Mouse (Mus musculus): ENCODE measurements around the gene Cyp3a13. TPM values are rescaled to one million over a fixed set of nuclear protein-coding genes. Genes with fewer than 3 reads are reported as not detected.

The Cyp3a13 gene
- 14.7 and 15.9 TPM in 2 replicates for polyA plus RNA-seq (2015; fragmentation: Nextera tagmentation; extraction: Ambion mirVana)

DNA sequence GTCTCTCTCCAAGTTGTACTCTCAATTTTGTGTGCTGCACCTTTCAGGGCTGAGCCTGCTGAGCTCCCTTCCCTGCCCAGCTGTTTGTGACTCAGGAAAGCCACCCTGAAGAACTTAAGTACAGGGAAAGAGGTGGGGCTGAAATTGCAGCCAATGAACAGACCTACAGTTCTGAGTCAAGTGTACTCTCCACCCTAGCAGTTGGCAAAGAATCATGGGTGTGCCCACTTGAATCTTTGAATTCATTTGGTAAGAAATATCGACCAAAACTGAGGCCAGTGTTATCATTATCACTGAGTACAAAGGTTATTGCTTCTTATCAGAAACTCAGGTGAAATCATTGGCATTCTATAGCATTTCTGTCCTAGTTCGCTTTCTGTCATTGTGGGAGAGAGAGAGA lies at the start of gene Cyp3a13:
Gene Cyp3a13, minus strand, starts transcription at position 88 of the 400 bp plus-strand sequence.
- Histone ChIP-seq H3K27ac (ENCODE audit: low read length) (peak within 1 kb of the TSS; percentile 61), H3K27me3 (ENCODE audit: control insufficient read depth, insufficient read depth, low read length) (no peaks in the 10 kb centered on the region), H3K4me2 (ENCODE audit: low read depth, low read length) (peak within 1 kb of the TSS; percentile 45), H3K9ac (ENCODE audit: low read length) (no peak within 1 kb of the TSS), H3K9me3 (replicated peaks; ENCODE audit: control insufficient read depth, low read length) (no peaks in the 10 kb centered on the region), H3K4me1 (ENCODE audit: control insufficient read depth, insufficient read depth, low read length) (no peaks in the 10 kb centered on the region), H3K4me3 (replicated peaks; ENCODE audit: low read length) (peak within 1 kb of the TSS; percentile 31), H3K36me3 (ENCODE audit: control insufficient read depth, insufficient read depth, low read length) (no peaks in the 10 kb centered on the region)
- peak; percentile 90 for ATAC-seq (ENCODE audit: insufficient read depth, low FRiP score)
- 33% methylated on average over 2 of the region's 2 CpGs for WGBS

DNA sequence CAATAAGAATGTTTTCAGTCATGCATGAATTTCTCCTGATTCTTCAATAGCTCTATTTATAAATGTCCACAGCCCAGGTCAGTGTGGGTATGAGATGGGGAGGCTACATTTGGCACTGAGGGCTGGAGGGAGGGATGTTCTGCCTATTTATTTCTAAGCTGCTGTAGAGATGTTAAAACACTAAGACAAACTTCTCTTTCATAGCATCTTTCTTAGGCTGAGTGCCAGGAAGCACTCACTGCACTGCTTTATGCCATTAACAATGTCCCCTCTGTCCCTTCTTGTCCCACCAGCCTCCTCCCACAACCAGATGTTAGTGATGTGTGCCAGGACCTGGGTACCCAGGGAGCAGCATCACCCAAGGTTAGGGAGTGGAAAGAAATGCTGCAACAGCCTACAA lies 45.1 kb upstream of the Cyp3a13 start:
- Histone ChIP-seq H3K27me3 (ENCODE audit: control insufficient read depth, insufficient read depth, low read length) (no peaks in the 10 kb centered on the region), H3K4me3 (replicated peaks; ENCODE audit: low read length) (no peak overlapping the region), H3K9ac (ENCODE audit: low read length) (no peak overlapping the region), H3K27ac (ENCODE audit: low read length) (no peak overlapping the region), H3K4me1 (ENCODE audit: control insufficient read depth, insufficient read depth, low read length) (no peaks in the 10 kb centered on the region), H3K36me3 (ENCODE audit: control insufficient read depth, insufficient read depth, low read length) (no peaks in the 10 kb centered on the region), H3K9me3 (replicated peaks; ENCODE audit: control insufficient read depth, low read length) (no peaks in the 10 kb centered on the region), H3K4me2 (ENCODE audit: low read depth, low read length) (no peak overlapping the region)
- no peak for ATAC-seq (ENCODE audit: insufficient read depth, low FRiP score)

DNA sequence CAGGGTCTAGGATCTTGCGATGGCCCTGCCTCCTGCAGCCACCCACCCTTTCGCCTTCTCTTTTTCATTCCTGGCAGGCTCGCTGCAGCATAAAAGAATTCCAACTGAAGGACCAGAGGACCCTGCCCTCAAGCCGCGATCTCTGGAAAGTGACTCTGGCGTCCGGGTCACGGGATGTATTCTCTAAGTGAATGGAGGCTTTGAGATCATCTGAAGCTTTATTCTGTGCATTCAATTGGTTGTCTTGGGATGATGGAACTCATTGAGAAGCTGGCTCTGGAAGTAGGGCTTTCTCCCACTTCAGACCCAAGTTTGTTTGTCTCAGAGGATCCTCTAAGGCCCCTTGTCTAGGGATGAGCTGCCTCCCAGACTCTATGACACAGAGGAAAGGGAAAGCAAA lies 41.5 kb upstream of the Cyp3a13 start, which contains the start of gene Gjc3:
Gene Gjc3, minus strand, starts transcription at position 154 of the 400 bp plus-strand sequence.
- Histone ChIP-seq H3K4me1 (ENCODE audit: control insufficient read depth, insufficient read depth, low read length) (no peaks in the 10 kb centered on the region), H3K9me3 (replicated peaks; ENCODE audit: control insufficient read depth, low read length) (no peaks in the 10 kb centered on the region), H3K36me3 (ENCODE audit: control insufficient read depth, insufficient read depth, low read length) (no peaks in the 10 kb centered on the region), H3K4me3 (replicated peaks; ENCODE audit: low read length) (no peak within 1 kb of the TSS), H3K9ac (ENCODE audit: low read length) (no peak within 1 kb of the TSS), H3K27me3 (ENCODE audit: control insufficient read depth, insufficient read depth, low read length) (no peaks in the 10 kb centered on the region), H3K4me2 (ENCODE audit: low read depth, low read length) (no peak within 1 kb of the TSS), H3K27ac (ENCODE audit: low read length) (no peak within 1 kb of the TSS)
- 75% methylated on average over 8 of the region's 8 CpGs for WGBS
- ATAC-seq (ENCODE audit: insufficient read depth, low FRiP score), result no peak

DNA sequence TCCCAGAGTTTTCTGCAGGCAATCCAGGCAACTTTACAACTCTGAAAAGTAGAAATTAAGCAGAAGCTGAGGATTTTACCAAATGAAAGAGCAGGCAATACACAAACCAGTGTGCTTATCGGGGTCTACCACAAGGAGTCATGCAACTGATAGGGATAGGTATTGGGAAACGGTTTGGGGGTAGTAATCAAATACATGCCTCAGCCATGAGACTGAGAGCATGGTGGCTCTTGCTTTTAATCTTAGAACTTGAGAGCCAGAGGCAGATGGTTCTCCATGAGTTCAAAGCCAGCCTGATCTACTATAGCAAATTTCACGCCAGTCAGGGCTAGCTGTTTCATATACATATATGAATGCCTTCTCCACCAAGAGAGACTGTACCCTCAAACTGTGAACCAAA lies 35.0 kb upstream of the Cyp3a13 start:
- H3K27ac ChIP-seq (ENCODE audit: low read length), result no peak overlapping the region
- H3K9me3 ChIP-seq (replicated peaks; ENCODE audit: control insufficient read depth, low read length), result no peaks in the 10 kb centered on the region
- no peaks in the 10 kb centered on the region for H3K4me1 ChIP-seq (ENCODE audit: control insufficient read depth, insufficient read depth, low read length)
- no peak for ATAC-seq (ENCODE audit: insufficient read depth, low FRiP score)
- H3K4me3 ChIP-seq (replicated peaks; ENCODE audit: low read length), result no peak overlapping the region
- no peak overlapping the region for H3K4me2 ChIP-seq (ENCODE audit: low read depth, low read length)
- 85% methylated on average over 3 of the region's 3 CpGs for WGBS
- H3K9ac ChIP-seq (ENCODE audit: low read length), result no peak overlapping the region
- H3K36me3 ChIP-seq (ENCODE audit: control insufficient read depth, insufficient read depth, low read length), result no peaks in the 10 kb centered on the region
- no peaks in the 10 kb centered on the region for H3K27me3 ChIP-seq (ENCODE audit: control insufficient read depth, insufficient read depth, low read length)

DNA sequence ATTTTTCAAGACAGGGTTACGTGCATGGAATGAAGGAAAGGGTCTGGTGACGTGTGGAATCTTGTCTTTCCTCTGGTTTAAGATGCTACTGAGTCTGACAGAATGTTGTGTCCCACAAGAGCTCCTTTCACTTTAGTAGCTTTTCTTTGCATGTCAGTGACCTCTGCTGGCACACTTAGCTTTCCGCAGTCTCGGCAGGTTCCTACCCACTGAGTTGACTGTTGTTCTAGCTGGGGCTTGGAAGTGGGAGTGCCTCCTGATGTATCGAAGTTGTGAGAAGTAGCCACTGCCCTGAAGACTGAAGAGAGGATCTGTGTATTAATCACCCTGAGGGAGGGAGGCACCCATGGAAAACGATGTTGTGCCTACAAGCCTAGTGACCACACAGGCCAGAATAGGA lies 29.8 kb upstream of the Cyp3a13 start:
- Histone ChIP-seq H3K27ac (ENCODE audit: low read length) (no peak overlapping the region), H3K36me3 (ENCODE audit: control insufficient read depth, insufficient read depth, low read length) (no peaks in the 10 kb centered on the region), H3K9me3 (replicated peaks; ENCODE audit: control insufficient read depth, low read length) (no peaks in the 10 kb centered on the region), H3K9ac (ENCODE audit: low read length) (no peak overlapping the region), H3K4me3 (replicated peaks; ENCODE audit: low read length) (no peak overlapping the region), H3K4me2 (ENCODE audit: low read depth, low read length) (no peak overlapping the region), H3K4me1 (ENCODE audit: control insufficient read depth, insufficient read depth, low read length) (no peaks in the 10 kb centered on the region), H3K27me3 (ENCODE audit: control insufficient read depth, insufficient read depth, low read length) (no peaks in the 10 kb centered on the region)
- no peak for ATAC-seq (ENCODE audit: insufficient read depth, low FRiP score)
- WGBS, result 35% methylated on average over 6 of the region's 6 CpGs

DNA sequence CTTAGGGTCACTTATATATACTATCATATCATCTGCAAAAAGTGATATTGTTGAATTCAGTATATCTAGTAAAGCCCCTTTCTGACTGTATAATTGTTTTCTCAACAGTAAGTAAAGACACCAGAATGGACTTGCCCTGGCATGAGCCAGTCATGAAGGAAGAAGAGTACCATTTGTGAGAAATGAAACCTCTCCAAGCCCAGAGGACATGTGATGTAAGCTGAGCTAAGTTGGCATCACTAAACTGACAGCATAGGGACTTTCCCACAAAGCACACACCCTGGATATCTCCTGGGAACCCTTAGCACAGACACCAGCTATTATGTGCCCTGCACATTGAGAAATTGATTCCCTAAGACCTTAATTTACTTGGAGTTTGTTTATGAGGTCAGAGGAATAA lies 25.9 kb upstream of the Cyp3a13 start:
- no peaks in the 10 kb centered on the region for H3K9me3 ChIP-seq (replicated peaks; ENCODE audit: control insufficient read depth, low read length)
- no peak overlapping the region for H3K4me3 ChIP-seq (replicated peaks; ENCODE audit: low read length)
- no peaks in the 10 kb centered on the region for H3K36me3 ChIP-seq (ENCODE audit: control insufficient read depth, insufficient read depth, low read length)
- no peaks in the 10 kb centered on the region for H3K4me1 ChIP-seq (ENCODE audit: control insufficient read depth, insufficient read depth, low read length)
- ATAC-seq (ENCODE audit: insufficient read depth, low FRiP score), result no peak
- H3K27me3 ChIP-seq (ENCODE audit: control insufficient read depth, insufficient read depth, low read length), result no peaks in the 10 kb centered on the region
- H3K27ac ChIP-seq (ENCODE audit: low read length), result no peak overlapping the region
- H3K9ac ChIP-seq (ENCODE audit: low read length), result no peak overlapping the region
- H3K4me2 ChIP-seq (ENCODE audit: low read depth, low read length), result no peak overlapping the region

DNA sequence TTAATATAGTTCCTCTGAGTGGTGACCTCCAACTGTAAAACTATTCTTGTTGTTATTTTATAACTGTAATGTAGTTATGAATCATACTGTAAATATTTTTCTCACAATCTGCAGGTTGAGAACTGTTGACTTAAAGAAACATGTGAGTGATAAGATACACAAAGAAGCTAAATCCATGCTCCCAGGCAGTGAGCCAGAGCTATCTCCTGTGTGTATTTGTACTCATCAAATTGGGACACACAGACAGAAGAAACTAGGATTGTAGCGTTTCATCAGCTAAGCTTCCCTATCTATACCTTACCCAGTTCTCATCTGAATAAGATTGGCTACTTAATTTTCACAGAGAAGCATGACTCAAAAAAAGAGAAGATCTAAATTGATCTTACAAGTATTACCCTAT lies 21.7 kb upstream of the Cyp3a13 start:
- no peaks in the 10 kb centered on the region for H3K27me3 ChIP-seq (ENCODE audit: control insufficient read depth, insufficient read depth, low read length)
- H3K27ac ChIP-seq (ENCODE audit: low read length), result no peak overlapping the region
- no peak overlapping the region for H3K4me3 ChIP-seq (replicated peaks; ENCODE audit: low read length)
- no peaks in the 10 kb centered on the region for H3K4me1 ChIP-seq (ENCODE audit: control insufficient read depth, insufficient read depth, low read length)
- no peak for ATAC-seq (ENCODE audit: insufficient read depth, low FRiP score)
- H3K4me2 ChIP-seq (ENCODE audit: low read depth, low read length), result no peak overlapping the region
- no peaks in the 10 kb centered on the region for H3K36me3 ChIP-seq (ENCODE audit: control insufficient read depth, insufficient read depth, low read length)
- 58% methylated on average over 1 of the region's 1 CpGs for WGBS
- no peaks in the 10 kb centered on the region for H3K9me3 ChIP-seq (replicated peaks; ENCODE audit: control insufficient read depth, low read length)
- no peak overlapping the region for H3K9ac ChIP-seq (ENCODE audit: low read length)

DNA sequence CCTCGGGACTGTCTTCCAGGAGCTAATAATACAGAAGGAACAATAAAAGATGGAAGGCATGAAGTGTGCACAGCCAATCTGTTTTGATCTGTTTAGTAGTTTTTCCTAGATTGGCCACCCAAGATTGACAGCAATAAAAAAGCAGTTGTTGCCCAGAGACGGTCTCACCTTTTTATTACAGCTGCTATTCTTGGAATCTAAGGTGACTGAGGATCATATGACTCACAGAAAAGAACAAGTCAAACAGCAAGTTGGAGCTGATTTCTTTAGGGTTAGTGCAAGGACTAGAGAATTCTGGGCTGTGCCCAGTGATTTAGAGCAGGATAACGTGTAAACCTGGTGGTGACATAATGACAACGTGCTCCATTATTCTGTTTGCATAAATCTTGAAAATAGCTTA lies 19.5 kb upstream of the Cyp3a13 start:
- H3K27me3 ChIP-seq (ENCODE audit: control insufficient read depth, insufficient read depth, low read length), result no peaks in the 10 kb centered on the region
- H3K4me2 ChIP-seq (ENCODE audit: low read depth, low read length), result no peak overlapping the region
- ATAC-seq (ENCODE audit: insufficient read depth, low FRiP score), result no peak
- H3K9me3 ChIP-seq (replicated peaks; ENCODE audit: control insufficient read depth, low read length), result no peaks in the 10 kb centered on the region
- H3K4me3 ChIP-seq (replicated peaks; ENCODE audit: low read length), result no peak overlapping the region
- no peaks in the 10 kb centered on the region for H3K36me3 ChIP-seq (ENCODE audit: control insufficient read depth, insufficient read depth, low read length)
- WGBS, result 65% methylated on average over 4 of the region's 4 CpGs
- no peak overlapping the region for H3K27ac ChIP-seq (ENCODE audit: low read length)
- H3K9ac ChIP-seq (ENCODE audit: low read length), result no peak overlapping the region
- H3K4me1 ChIP-seq (ENCODE audit: control insufficient read depth, insufficient read depth, low read length), result no peaks in the 10 kb centered on the region

DNA sequence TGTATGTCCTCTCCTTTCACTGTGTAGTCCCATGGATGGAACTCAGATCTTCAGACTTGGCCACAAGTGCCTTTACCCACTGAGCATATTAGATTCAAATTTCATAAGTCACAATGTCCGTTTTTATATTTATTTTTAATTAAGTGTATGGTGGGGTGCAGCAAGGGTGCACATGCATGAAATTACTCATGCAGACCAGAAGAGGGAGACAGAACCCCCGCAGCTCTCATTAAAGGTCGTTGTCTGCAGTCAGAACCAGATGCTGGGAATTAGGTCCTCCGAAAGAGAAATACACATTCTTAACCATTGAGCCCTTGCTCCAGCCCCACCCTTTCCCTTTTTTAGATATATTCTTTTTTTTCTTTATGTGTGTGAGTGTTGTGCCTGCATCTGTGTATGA lies 15.8 kb upstream of the Cyp3a13 start:
- Histone ChIP-seq H3K4me1 (ENCODE audit: control insufficient read depth, insufficient read depth, low read length) (no peaks in the 10 kb centered on the region), H3K36me3 (ENCODE audit: control insufficient read depth, insufficient read depth, low read length) (no peaks in the 10 kb centered on the region), H3K4me2 (ENCODE audit: low read depth, low read length) (no peak overlapping the region), H3K27me3 (ENCODE audit: control insufficient read depth, insufficient read depth, low read length) (no peaks in the 10 kb centered on the region), H3K27ac (ENCODE audit: low read length) (no peak overlapping the region), H3K9me3 (replicated peaks; ENCODE audit: control insufficient read depth, low read length) (no peaks in the 10 kb centered on the region), H3K9ac (ENCODE audit: low read length) (no peak overlapping the region), H3K4me3 (replicated peaks; ENCODE audit: low read length) (no peak overlapping the region)
- WGBS, result 59% methylated on average over 4 of the region's 4 CpGs
- no peak for ATAC-seq (ENCODE audit: insufficient read depth, low FRiP score)

DNA sequence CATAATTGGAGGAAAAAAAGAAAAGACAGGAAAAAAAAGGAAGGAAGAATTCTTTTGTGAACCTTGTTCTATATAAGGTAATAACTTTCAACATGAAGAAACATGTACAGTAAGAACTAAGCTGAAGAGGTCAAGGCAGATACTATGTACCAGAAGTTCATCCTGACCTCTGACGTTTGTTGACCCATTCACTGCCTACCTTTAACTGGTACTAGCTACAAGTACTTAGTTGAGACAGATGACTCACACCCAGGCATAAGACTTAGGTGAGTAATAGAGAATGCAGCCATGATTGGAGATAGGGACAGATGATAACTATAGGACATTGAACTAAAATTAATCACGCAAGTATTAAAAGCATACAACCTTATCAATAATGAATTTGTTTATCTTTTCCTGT lies 15.1 kb upstream of the Cyp3a13 start:
- Histone ChIP-seq H3K27ac (ENCODE audit: low read length) (no peak overlapping the region), H3K4me3 (replicated peaks; ENCODE audit: low read length) (no peak overlapping the region), H3K4me2 (ENCODE audit: low read depth, low read length) (no peak overlapping the region), H3K27me3 (ENCODE audit: control insufficient read depth, insufficient read depth, low read length) (no peaks in the 10 kb centered on the region), H3K9ac (ENCODE audit: low read length) (no peak overlapping the region), H3K9me3 (replicated peaks; ENCODE audit: control insufficient read depth, low read length) (no peaks in the 10 kb centered on the region), H3K4me1 (ENCODE audit: control insufficient read depth, insufficient read depth, low read length) (no peaks in the 10 kb centered on the region), H3K36me3 (ENCODE audit: control insufficient read depth, insufficient read depth, low read length) (no peaks in the 10 kb centered on the region)
- ATAC-seq (ENCODE audit: insufficient read depth, low FRiP score), result no peak
- WGBS, result 84% methylated on average over 2 of the region's 2 CpGs
